Mouse (Mus musculus): ENCODE data around the gene Casq2.

DNA sequence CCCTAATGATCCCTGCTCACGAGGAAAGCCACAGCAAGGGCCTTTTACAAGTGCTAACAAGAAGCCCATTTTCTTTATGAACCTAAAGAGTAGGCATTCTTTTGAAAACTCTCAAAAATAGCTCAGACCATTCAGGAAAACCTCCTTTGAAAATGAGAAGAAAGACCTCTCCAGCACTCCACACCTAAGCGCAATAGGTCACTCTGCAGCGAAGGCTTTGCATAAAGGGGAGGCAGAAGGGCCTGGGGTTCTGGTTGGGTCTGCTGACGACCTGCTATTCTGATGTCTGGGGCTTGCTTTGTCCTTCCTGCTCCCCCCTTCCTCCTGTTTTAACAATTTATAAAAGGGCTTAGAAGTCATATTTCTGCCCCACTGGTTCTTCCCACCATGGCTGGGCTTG is 93.7 kb downstream of the Casq2 start:
- TF ChIP-seq CTCF (IDR thresholded peaks at IDR 0.05; ENCODE audit: borderline replicate concordance, insufficient read depth, low read length) (no peak), POLR2A (IDR thresholded peaks at IDR 0.05; ENCODE audit: low read depth, low read length) (no peak)

All from embryonic fibroblast, embryonic 13.5 days (primary cell).